Mouse (Mus musculus): ENCODE data around the gene Sptlc2. TPM values are rescaled to one million over a fixed set of nuclear protein-coding genes. Genes with fewer than 3 reads are reported as not detected.

The Sptlc2 gene
- total RNA-seq, 2 experiments from 2014 or later: 6.4 to 8.5 TPM

DNA sequence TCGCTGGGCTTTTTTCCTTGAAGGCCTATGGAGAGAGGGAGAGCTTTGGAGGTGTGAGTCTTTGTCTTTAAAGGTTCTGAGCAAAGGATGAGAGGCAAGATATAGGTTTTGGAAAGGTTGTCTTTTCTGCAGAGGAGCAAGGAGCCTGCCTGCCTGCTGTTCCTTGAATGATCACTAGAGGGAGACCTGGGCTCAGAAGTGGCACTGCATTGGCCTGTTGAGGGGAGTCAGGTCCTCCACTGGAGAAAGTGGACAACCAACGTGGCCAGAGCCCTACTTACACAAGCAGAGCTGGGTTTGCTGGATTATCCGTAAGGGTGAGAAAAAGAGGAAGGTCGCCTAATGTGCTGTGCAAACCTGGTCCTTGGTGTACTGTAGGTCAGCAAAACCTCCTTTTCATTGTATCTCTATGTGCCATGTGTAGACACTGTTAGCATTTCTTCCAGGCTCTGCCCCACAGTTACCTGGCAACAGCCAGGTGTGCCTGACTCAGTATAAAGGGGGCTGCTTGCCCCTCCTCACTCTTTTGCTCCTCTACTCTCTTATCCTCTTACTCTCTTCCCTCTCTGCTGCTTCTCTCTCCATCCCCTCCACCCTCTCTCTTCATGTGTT lies 25.1 kb upstream of the Sptlc2 start:
- DNase-seq: peak; percentile 69
- peak; percentile 95 for TF ChIP-seq CTCF (IDR thresholded peaks at IDR 0.05)
- H3K4me3 ChIP-seq: no peak overlapping the region
- H3K27ac ChIP-seq: no peak overlapping the region
- intact Hi-C loops (cut with DNase I): no loop called here

DNA sequence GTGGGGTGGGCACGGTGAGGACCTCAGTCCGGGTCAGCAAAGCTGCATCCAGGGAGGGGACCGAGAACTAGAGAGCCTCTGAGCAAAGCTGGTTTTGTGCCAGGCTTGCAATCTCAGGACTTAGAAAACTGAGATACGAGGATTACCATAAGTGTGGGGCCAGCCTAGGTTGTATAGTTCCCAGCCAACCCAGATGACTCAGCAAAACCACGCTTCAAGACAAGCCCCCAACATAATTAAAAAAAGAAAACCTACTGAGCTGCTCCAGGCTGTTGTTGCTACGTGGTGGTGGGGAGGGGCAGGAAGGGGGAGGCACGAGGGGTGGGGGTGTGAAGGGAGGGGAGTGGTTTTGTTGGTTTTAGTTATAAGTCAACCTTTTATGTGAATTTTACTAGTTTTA lies 22.8 kb upstream of the Sptlc2 start:
- Histone ChIP-seq H3K27ac (no peak overlapping the region), H3K4me3 (no peak overlapping the region)
- intact Hi-C loops (cut with DNase I): no loop called here

DNA sequence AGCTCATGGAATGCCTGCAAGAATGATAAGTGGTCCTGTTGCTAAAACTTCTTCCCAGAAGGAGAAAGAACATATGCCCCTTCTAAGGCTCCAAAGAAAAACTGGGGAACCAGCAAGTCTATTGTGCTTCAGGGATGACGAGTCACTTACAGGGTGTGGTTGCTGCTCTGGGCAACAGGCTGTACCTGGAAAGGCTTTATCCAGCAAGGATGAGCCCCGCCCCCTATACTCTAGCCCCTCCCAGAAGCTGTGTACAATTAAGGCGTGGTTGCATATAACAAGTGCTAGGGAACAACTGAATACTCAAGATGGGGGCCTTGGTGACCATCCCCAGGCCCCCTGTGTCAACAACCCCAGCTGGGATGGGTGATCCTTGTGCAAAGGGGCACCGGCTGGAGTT lies 21.0 kb upstream of the Sptlc2 start:
- Histone ChIP-seq H3K4me3 (no peak overlapping the region), H3K27ac (no peak overlapping the region)
- TF ChIP-seq CTCF (IDR thresholded peaks at IDR 0.05): no peak
- intact Hi-C loops (cut with DNase I): no loop called here
- DNase-seq: no peak

More for the DNA sequence above, 22.8 kb upstream of the Sptlc2 start:
- DNase-seq: no peak
- TF ChIP-seq CTCF (IDR thresholded peaks at IDR 0.05): no peak

DNA sequence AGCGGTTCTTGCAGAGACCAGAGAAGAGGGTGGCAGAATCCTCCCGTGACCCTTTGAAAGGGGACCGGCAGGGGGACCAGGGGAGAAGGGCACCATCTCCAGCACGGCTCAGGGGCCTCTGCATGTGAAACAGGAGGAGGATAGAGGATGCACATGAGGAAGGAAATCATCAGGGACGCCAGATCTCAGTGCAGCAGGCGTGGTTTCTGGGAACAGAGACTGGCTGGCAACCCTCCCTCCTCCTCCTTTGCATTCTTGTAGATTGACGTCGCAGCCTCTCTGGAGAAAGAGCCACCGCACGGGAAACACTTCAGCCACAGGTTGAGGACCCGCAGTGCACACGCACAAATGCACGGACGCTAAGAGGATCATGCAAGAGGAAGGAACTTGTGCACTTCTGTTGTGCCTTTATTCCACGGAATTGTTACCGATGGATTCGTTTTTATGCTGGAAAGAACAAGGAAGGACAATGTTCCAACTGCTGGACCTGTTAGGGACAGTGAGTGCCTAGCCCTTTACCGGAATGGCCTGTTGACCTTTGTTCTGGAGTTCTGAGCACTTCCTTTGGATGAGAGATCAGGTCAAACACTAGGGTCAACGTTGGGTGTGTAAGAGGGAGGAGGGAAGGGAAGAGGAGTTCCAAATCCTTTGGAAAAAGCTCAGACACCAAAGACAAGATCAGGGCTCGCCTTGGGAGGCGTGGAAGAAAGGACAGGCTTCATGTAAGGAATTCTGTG lies 19.9 kb upstream of the Sptlc2 start:
- intact Hi-C loops (cut with DNase I): no loop called here
- peak; percentile 51 for DNase-seq
- Histone ChIP-seq H3K4me3 (peak overlapping the region; percentile 60), H3K27ac (peak overlapping the region; percentile 78)
- TF ChIP-seq CTCF (IDR thresholded peaks at IDR 0.05): no peak

DNA sequence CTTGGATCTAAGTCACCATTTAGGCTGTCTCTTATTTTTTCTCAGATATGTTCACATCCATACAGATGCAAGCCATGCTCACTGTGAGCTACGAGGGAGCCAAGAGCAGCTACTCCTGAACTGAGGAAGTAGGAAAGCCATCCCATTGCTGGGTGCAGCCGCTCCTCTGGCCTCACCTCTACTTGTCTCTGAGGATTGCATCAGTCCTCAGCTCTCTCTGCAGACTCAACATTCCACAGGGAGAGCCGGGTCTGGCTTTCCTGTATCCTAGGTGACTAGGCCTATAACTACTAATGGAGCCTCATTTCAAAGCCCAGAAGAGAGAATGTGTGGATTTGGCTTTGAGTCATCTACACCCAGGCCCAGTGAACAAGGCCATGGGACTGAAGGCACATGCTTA lies 17.6 kb upstream of the Sptlc2 start:
- no peak for DNase-seq
- Histone ChIP-seq H3K4me3 (no peak overlapping the region), H3K27ac (no peak overlapping the region)
- TF ChIP-seq CTCF (IDR thresholded peaks at IDR 0.05): no peak
- intact Hi-C loops (cut with DNase I): no loop called here

DNA sequence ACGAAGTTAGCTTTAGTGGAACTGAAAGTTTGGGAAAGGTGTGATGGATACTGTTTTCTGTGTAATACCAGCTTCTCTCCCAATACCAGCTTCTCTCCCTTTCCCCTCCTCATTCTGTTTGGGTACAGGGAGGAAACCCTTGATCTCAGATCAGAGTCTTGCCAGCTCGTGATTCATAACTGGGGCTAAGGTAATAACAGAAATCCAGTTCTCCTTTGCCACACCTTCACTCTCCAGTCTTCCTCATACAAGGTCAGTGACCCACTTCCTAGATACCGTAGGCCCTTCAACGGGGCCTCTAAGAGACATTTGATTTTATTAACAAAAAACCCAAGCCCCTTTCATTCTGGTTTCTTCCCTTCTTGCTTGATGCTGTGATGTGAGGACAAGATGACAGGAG lies 17.0 kb upstream of the Sptlc2 start:
- intact Hi-C loops (cut with DNase I): no loop called here
- Histone ChIP-seq H3K27ac (no peak overlapping the region), H3K4me3 (no peak overlapping the region)
- DNase-seq: no peak
- TF ChIP-seq CTCF (IDR thresholded peaks at IDR 0.05): no peak

DNA sequence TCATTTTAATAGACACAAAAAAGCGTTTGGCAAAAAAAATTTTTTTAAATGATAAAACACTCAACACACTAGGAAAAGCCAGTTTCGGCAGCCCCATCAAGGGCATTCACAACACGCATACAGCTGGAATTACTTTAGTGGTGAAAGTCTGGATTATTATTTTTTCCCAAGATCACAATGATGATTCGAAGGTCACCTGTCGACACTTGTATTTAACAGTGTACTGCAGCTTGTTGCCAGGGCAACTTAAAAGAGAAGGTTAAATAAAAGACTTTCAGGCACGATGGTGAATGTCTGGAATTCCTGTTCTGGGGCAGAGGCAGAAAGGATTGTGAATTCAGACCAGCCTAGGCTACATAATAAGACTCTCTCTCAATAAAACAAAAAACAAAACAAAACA lies 13.7 kb upstream of the Sptlc2 start:
- intact Hi-C loops (cut with DNase I): no loop called here
- H3K27ac ChIP-seq: no peak overlapping the region
- TF ChIP-seq CTCF (IDR thresholded peaks at IDR 0.05): no peak
- no peak for DNase-seq
- no peak overlapping the region for H3K4me3 ChIP-seq

DNA sequence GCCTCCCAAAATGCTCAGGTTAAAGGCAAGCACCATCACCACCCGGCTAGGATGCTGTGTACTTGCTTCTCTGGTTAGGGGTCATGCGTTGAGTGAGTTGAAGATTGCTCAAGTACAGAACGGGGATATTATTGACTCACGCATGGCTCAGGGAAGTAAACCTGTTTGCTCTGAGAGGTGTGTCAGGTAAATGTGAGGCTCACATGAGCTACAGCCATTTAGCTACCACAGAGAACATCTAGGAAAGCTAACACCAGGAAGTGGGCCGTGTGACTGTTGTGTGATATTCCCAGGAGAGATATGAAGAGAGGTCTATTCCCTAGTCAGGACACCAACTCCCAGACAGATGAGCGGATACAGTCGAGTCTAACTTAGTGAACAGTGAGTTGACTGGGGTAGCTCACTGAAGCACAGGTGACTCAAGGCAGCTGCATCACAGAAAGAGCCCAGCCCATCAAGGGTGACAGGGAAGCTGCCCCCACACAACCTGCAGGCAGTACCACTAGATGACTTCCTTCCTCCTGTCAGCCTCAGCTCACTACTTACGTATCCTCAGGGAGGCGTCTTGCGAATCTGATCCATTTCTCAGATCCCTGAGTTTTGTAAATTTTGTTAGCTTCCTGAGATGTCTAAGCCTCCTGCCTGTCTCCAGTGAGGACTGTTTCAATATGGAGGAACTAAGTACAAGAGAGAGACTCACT lies 11.1 kb upstream of the Sptlc2 start:
- Histone ChIP-seq H3K4me3 (no peak overlapping the region), H3K27ac (no peak overlapping the region)
- intact Hi-C loops (cut with DNase I): no loop called here
- no peak for TF ChIP-seq CTCF (IDR thresholded peaks at IDR 0.05)
- no peak for DNase-seq

DNA sequence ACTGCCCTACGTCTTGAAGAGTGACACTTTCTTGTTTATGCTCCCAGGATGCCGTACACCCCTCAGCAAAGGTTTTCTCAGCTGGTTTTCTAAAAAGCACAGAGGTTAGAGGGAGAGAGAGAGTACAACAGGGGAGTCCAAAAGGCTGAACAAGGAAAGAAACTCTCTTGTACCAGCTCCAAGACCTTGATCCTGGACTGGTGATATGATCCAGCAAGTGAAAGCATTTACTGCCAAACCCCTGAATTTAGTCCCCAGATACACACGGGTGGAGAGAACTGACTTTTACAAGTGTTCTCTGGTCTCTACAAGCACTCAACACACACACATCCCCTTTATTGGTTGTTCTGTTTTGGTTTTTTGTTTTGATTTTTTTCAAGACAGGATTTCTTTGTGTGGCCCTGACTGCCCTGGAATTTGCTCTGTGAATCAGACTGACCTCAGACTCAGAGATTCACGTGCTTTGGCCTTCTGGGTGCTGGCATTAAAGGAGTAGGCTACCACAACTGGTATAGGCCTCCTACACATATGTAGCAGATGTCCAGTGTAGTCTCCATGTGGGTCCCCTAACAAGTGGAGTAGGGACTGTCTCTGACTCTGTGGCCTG lies 9.8 kb upstream of the Sptlc2 start:
- no peak for TF ChIP-seq CTCF (IDR thresholded peaks at IDR 0.05)
- H3K27ac ChIP-seq: peak overlapping the region; percentile 49; the same call in 1 of the 2 replicates
- H3K4me3 ChIP-seq: no peak overlapping the region
- intact Hi-C loops (cut with DNase I): no loop called here
- DNase-seq: no peak

DNA sequence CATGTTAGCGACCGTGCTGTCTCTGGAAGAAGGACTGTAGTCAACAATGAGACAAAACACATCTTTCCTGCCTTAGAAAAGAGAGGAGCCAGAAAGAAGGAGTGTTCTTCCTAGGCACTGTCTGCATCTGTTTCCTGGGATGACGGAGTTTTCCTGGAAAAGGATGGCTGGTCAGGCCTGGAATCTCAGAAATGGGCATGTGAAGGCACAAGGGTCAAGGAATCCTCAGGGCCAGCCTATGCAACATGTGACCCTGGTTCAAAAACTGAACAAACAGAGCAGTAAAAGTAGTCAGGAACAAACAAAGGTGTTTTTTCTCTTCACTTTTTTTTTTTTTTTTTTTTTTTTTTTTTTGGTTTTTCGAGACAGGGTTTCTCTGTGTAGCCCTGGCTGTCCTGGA lies 9.0 kb upstream of the Sptlc2 start:
- no peak for TF ChIP-seq CTCF (IDR thresholded peaks at IDR 0.05)
- intact Hi-C loops (cut with DNase I): no loop called here
- H3K4me3 ChIP-seq: no peak overlapping the region
- no peak for DNase-seq
- no peak overlapping the region for H3K27ac ChIP-seq

DNA sequence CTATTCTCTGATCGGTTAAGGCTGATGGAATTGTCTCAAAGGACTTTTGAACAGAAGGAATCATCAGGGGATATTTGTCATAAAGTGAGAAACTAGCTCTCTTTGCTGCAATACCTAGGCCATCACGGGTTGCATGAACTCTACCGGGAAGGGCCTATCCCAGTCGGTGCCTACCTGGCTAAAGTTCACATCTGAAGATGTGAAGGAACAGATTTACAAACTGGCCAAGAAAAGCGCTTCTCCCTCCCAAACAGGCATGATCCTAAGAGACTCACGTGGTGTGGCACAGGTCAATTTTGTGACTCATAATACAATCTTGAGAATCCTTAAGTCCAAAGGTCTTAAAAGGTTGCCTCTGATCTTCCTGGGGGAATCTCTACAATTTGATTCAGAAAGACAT lies 6.2 kb upstream of the Sptlc2 start:
- DNase-seq: no peak
- intact Hi-C loops (cut with DNase I): no loop called here
- H3K4me3 ChIP-seq: no peak overlapping the region
- H3K27ac ChIP-seq: no peak overlapping the region; the same call in 1 of the 2 replicates
- TF ChIP-seq CTCF (IDR thresholded peaks at IDR 0.05): no peak

DNA sequence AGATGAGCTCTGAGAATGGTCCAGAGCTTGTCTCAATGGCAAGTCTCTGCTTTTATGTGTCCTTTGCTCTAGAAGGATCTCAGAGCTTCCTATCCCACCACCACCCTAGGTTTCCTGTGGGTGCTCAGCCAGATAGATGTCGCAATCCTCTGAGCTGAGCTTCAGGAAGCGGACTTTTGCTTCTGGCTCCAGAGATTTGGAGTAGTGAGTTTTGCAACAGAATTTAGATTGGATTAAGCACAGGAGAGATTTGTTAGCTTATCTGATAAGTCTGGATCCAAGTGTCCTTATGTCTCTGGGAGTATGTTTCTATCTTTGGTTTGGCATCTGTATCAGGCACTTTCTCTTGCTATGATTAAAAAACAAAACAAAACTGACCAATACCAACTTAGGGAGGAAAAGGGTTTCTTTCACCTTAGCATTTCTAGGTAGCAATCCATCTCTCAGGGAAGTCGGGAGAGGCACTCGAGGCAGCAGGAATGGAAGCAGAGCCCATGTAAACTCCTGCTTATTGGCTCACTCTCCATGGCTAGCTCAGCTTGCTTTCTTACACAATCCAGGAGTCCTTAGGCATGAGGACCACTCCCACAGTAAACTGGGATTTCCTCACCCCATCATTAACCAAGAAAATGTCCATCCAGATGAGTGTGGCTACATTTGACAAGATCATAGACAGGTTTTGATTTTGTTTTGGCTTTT lies 5.4 kb upstream of the Sptlc2 start:
- peak overlapping the region; percentile 53 for H3K27ac ChIP-seq

More for the DNA sequence above, 5.4 kb upstream of the Sptlc2 start:
- DNase-seq: peak; percentile 61
- no peak overlapping the region for H3K4me3 ChIP-seq
- TF ChIP-seq CTCF (IDR thresholded peaks at IDR 0.05): no peak
- intact Hi-C loops (cut with DNase I): no loop called here
